Mouse (Mus musculus): ENCODE measurements around the gene Gm20817. TPM values are rescaled to one million over a fixed set of nuclear protein-coding genes. Genes with fewer than 3 reads are reported as not detected.
"Not testable (repeated sequence)": the region's sequence is repeated elsewhere in the genome, so short reads cannot be mapped to it uniquely, and the experiment has no call there.

Gm20817 gene
- not detected in 2 replicates for polyA plus RNA-seq (2015; fragmentation: Nextera tagmentation; extraction: Ambion mirVana)

DNA sequence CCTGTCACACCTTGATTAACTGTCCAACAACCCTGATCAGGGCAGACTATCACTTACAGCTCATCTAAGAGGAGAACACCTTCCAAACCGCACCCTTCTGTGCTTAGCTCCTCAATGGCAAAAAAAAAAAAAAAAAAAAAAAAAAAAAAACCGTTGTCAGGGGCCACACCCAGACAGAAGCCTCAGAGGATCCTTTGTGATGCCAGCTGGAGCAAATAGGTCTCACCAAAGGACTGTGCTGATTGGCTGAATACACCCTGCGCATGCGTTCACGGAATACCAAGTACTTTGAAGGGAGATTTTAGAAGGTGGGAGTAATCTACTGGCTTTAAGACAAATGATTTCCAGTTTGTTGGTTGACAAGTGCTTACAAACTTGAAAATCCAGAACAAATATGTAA lies at the start of gene Gm20817:
Gm20817 (minus strand) TSS at position 101 of the 400 bp plus-strand sequence.
- not testable (repeated sequence) for H3K27ac ChIP-seq (ENCODE audit: low read length); H3K4me1 ChIP-seq (replicated peaks; ENCODE audit: control insufficient read depth, insufficient read depth, low read length); H3K4me2 ChIP-seq (ENCODE audit: low read length); H3K36me3 ChIP-seq (ENCODE audit: control insufficient read depth, insufficient read depth); H3K9me3 ChIP-seq (ENCODE audit: control insufficient read depth, low read length); H3K4me3 ChIP-seq (replicated peaks; ENCODE audit: low read length); H3K27me3 ChIP-seq (replicated peaks; ENCODE audit: control insufficient read depth, insufficient read depth, low read length); H3K9ac ChIP-seq (replicated peaks; ENCODE audit: low read depth, low read length); ATAC-seq
- no CpG with 5 or more reads among the region's 5 CpGs for WGBS

All from forebrain, embryonic 16.5 days (tissue).